Mouse (Mus musculus): Measurements from ENCODE around the gene Ero1lb. TPM values are rescaled to one million over a fixed set of nuclear protein-coding genes. Genes with fewer than 3 reads are reported as not detected.
A peak's percentile ranks its signal among the peaks of the same experiment; 100 is the strongest.
"Not testable (repeated sequence)": the region's sequence is repeated elsewhere in the genome, so short reads cannot be mapped to it uniquely, and the experiment has no call there.

The Ero1lb gene
- polyA plus RNA-seq, 1 experiment from 2014 or later = 11.7 TPM

- H3K36me3 ChIP-seq (ENCODE audit: control insufficient read depth, insufficient read depth, low read length); H3K4me3 ChIP-seq (ENCODE audit: low read depth, low read length); H3K4me2 ChIP-seq (ENCODE audit: low read depth, low read length, severe bottlenecking); H3K27ac ChIP-seq (ENCODE audit: low read depth, low read length); H3K9me3 ChIP-seq (ENCODE audit: control insufficient read depth, low read length); DNase-seq (ENCODE audit: low spot score); H3K9ac ChIP-seq (ENCODE audit: low read length); ATAC-seq (replicated peaks; ENCODE audit: low FRiP score); H3K4me1 ChIP-seq (replicated peaks; ENCODE audit: control insufficient read depth, insufficient read depth, low read length); H3K27me3 ChIP-seq (ENCODE audit: control insufficient read depth, insufficient read depth, low read length): not testable (repeated sequence)
- 92% methylated on average over 4 of the region's 6 CpGs for WGBS
These were observed 48.4 kb downstream of the Ero1lb start for GRCm38 (mm10) chr13:12614026-12614425.

GRCm38 (mm10) chr13:12614591-12614990 is 48.9 kb downstream of the Ero1lb start:
- 92% methylated on average over 7 of the region's 7 CpGs for WGBS
- not testable (repeated sequence) for H3K36me3 ChIP-seq (ENCODE audit: control insufficient read depth, insufficient read depth, low read length); H3K9me3 ChIP-seq (ENCODE audit: control insufficient read depth, low read length); H3K4me1 ChIP-seq (replicated peaks; ENCODE audit: control insufficient read depth, insufficient read depth, low read length); ATAC-seq (replicated peaks; ENCODE audit: low FRiP score); H3K4me2 ChIP-seq (ENCODE audit: low read depth, low read length, severe bottlenecking); DNase-seq (ENCODE audit: low spot score); H3K4me3 ChIP-seq (ENCODE audit: low read depth, low read length); H3K9ac ChIP-seq (ENCODE audit: low read length); H3K27ac ChIP-seq (ENCODE audit: low read depth, low read length); H3K27me3 ChIP-seq (ENCODE audit: control insufficient read depth, insufficient read depth, low read length)

GRCm38 (mm10) chr13:12615014-12615413 is 49.3 kb downstream of the Ero1lb start:
- H3K27ac ChIP-seq (ENCODE audit: low read depth, low read length) = not testable (repeated sequence)

GRCm38 (mm10) chr13:12616489-12616888 is 50.8 kb downstream of the Ero1lb start:
- not testable (repeated sequence) for H3K27me3 ChIP-seq (ENCODE audit: control insufficient read depth, insufficient read depth, low read length); H3K27ac ChIP-seq (ENCODE audit: low read depth, low read length); H3K9ac ChIP-seq (ENCODE audit: low read length); DNase-seq (ENCODE audit: low spot score); ATAC-seq (replicated peaks; ENCODE audit: low FRiP score); H3K9me3 ChIP-seq (ENCODE audit: control insufficient read depth, low read length); H3K4me2 ChIP-seq (ENCODE audit: low read depth, low read length, severe bottlenecking); H3K36me3 ChIP-seq (ENCODE audit: control insufficient read depth, insufficient read depth, low read length); H3K4me1 ChIP-seq (replicated peaks; ENCODE audit: control insufficient read depth, insufficient read depth, low read length); H3K4me3 ChIP-seq (ENCODE audit: low read depth, low read length)
- 90% methylated on average over 3 of the region's 3 CpGs for WGBS

More at GRCm38 (mm10) chr13:12615014-12615413, 49.3 kb downstream of the Ero1lb start:
- not testable (repeated sequence) for H3K36me3 ChIP-seq (ENCODE audit: control insufficient read depth, insufficient read depth, low read length); H3K4me1 ChIP-seq (replicated peaks; ENCODE audit: control insufficient read depth, insufficient read depth, low read length); H3K9me3 ChIP-seq (ENCODE audit: control insufficient read depth, low read length); H3K27me3 ChIP-seq (ENCODE audit: control insufficient read depth, insufficient read depth, low read length); ATAC-seq (replicated peaks; ENCODE audit: low FRiP score); H3K4me3 ChIP-seq (ENCODE audit: low read depth, low read length); DNase-seq (ENCODE audit: low spot score); H3K9ac ChIP-seq (ENCODE audit: low read length); H3K4me2 ChIP-seq (ENCODE audit: low read depth, low read length, severe bottlenecking)
- WGBS = 93% methylated on average over 10 of the region's 10 CpGs

GRCm38 (mm10) chr13:12619808-12620207 is 54.1 kb downstream of the Ero1lb start:
- H3K4me3 ChIP-seq (ENCODE audit: low read depth, low read length); H3K27me3 ChIP-seq (ENCODE audit: control insufficient read depth, insufficient read depth, low read length); H3K4me1 ChIP-seq (replicated peaks; ENCODE audit: control insufficient read depth, insufficient read depth, low read length); DNase-seq (ENCODE audit: low spot score); H3K36me3 ChIP-seq (ENCODE audit: control insufficient read depth, insufficient read depth, low read length); H3K9me3 ChIP-seq (ENCODE audit: control insufficient read depth, low read length); H3K9ac ChIP-seq (ENCODE audit: low read length); ATAC-seq (replicated peaks; ENCODE audit: low FRiP score); H3K4me2 ChIP-seq (ENCODE audit: low read depth, low read length, severe bottlenecking); H3K27ac ChIP-seq (ENCODE audit: low read depth, low read length): not testable (repeated sequence)
- WGBS = 92% methylated on average over 8 of the region's 8 CpGs

GRCm38 (mm10) chr13:12626061-12626460 is 60.4 kb downstream of the Ero1lb start:
- ATAC-seq (replicated peaks; ENCODE audit: low FRiP score) = not testable (repeated sequence)

GRCm38 (mm10) chr13:12627746-12628145 is 62.1 kb downstream of the Ero1lb start:
- DNase-seq (ENCODE audit: low spot score); H3K9me3 ChIP-seq (ENCODE audit: control insufficient read depth, low read length); H3K27me3 ChIP-seq (ENCODE audit: control insufficient read depth, insufficient read depth, low read length); H3K36me3 ChIP-seq (ENCODE audit: control insufficient read depth, insufficient read depth, low read length); H3K9ac ChIP-seq (ENCODE audit: low read length); H3K27ac ChIP-seq (ENCODE audit: low read depth, low read length); ATAC-seq (replicated peaks; ENCODE audit: low FRiP score); H3K4me2 ChIP-seq (ENCODE audit: low read depth, low read length, severe bottlenecking); H3K4me1 ChIP-seq (replicated peaks; ENCODE audit: control insufficient read depth, insufficient read depth, low read length); H3K4me3 ChIP-seq (ENCODE audit: low read depth, low read length): not testable (repeated sequence)
- 91% methylated on average over 8 of the region's 8 CpGs for WGBS

More at GRCm38 (mm10) chr13:12626061-12626460, 60.4 kb downstream of the Ero1lb start:
- H3K27ac ChIP-seq (ENCODE audit: low read depth, low read length); H3K36me3 ChIP-seq (ENCODE audit: control insufficient read depth, insufficient read depth, low read length); H3K4me3 ChIP-seq (ENCODE audit: low read depth, low read length); H3K4me2 ChIP-seq (ENCODE audit: low read depth, low read length, severe bottlenecking); H3K4me1 ChIP-seq (replicated peaks; ENCODE audit: control insufficient read depth, insufficient read depth, low read length); H3K9me3 ChIP-seq (ENCODE audit: control insufficient read depth, low read length); H3K27me3 ChIP-seq (ENCODE audit: control insufficient read depth, insufficient read depth, low read length); H3K9ac ChIP-seq (ENCODE audit: low read length): not testable (repeated sequence)
- 92% methylated on average over 3 of the region's 3 CpGs for WGBS
- peak; percentile 5 for DNase-seq (ENCODE audit: low spot score)

- not testable (repeated sequence) for H3K27me3 ChIP-seq (ENCODE audit: control insufficient read depth, insufficient read depth, low read length); H3K9ac ChIP-seq (ENCODE audit: low read length); H3K27ac ChIP-seq (ENCODE audit: low read depth, low read length); H3K9me3 ChIP-seq (ENCODE audit: control insufficient read depth, low read length); H3K4me1 ChIP-seq (replicated peaks; ENCODE audit: control insufficient read depth, insufficient read depth, low read length); H3K4me2 ChIP-seq (ENCODE audit: low read depth, low read length, severe bottlenecking); H3K36me3 ChIP-seq (ENCODE audit: control insufficient read depth, insufficient read depth, low read length); ATAC-seq (replicated peaks; ENCODE audit: low FRiP score); DNase-seq (ENCODE audit: low spot score); H3K4me3 ChIP-seq (ENCODE audit: low read depth, low read length)
- 89% methylated on average over 5 of the region's 5 CpGs for WGBS
These were observed 62.5 kb downstream of the Ero1lb start for GRCm38 (mm10) chr13:12628181-12628580.

- H3K27me3 ChIP-seq (ENCODE audit: control insufficient read depth, insufficient read depth, low read length); H3K27ac ChIP-seq (ENCODE audit: low read depth, low read length); H3K4me1 ChIP-seq (replicated peaks; ENCODE audit: control insufficient read depth, insufficient read depth, low read length); DNase-seq (ENCODE audit: low spot score); ATAC-seq (replicated peaks; ENCODE audit: low FRiP score); H3K4me3 ChIP-seq (ENCODE audit: low read depth, low read length); H3K9ac ChIP-seq (ENCODE audit: low read length); H3K9me3 ChIP-seq (ENCODE audit: control insufficient read depth, low read length); H3K36me3 ChIP-seq (ENCODE audit: control insufficient read depth, insufficient read depth, low read length); H3K4me2 ChIP-seq (ENCODE audit: low read depth, low read length, severe bottlenecking): not testable (repeated sequence)
- WGBS = 94% methylated on average over 5 of the region's 5 CpGs
These were observed 64.6 kb downstream of the Ero1lb start for GRCm38 (mm10) chr13:12630252-12630651.
